Mouse (Mus musculus) C3H10T1/2 (cell line): ENCODE results near the gene Cdk6. TPM values are rescaled to one million over a fixed set of nuclear protein-coding genes. Genes with fewer than 3 reads are reported as not detected.

Experiments
- polyA plus RNA-seq, 2 experiments: library from polyadenylated mRNA; unstranded; fragments of >200 nt; fragmentation: generic; extraction: Trizol; gene quantifications; one replicate each; pipeline ENCODE4 v1.2.1; 2012; ENCODE audit warnings: missing spikeins in 2 of 2

The Cdk6 gene
- 1 to 10 TPM; 2.4 to 3.4 TPM for polyA plus RNA-seq

DNA sequence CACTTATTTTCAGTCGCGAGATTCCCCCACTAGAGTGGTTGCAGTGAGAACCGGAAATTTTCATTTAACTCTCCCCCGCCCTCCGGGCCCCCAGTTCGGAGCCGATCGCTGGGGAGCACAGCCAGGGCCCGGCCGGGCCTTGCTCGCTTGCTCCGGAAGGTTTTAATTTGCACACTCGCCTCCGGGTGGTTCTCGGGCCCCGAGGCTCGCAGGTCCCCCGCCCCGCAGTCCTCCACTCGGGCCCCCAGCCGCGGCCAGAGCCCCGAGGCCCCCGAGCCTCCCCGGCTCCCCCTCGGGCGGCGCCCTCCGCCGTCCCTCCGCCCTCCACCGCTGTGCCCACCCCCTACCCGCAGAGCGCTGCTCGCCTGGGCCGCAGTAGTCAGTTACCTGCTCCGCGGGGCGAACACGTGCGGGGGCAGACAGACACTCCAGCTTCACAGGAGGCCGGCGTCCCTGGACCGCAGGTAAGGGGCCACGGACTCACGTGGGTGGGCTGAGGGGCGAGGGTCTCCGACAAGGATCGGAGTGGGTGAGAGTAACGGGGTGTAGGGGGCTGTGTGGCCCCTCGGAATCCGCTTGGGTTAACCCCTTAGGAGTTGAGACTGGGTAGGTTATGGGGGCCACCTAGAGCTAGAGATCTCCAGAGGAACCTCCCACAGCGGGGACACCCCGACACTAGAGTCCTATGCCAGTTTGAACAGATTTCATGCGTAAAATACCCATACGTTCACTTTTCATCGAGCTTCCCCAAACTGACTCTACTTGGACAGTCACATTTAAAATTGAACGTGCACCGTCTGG lies at the start of gene Cdk6:
TSS of gene Cdk6 (plus strand) at position 375 of the 801 bp plus-strand sequence.

DNA sequence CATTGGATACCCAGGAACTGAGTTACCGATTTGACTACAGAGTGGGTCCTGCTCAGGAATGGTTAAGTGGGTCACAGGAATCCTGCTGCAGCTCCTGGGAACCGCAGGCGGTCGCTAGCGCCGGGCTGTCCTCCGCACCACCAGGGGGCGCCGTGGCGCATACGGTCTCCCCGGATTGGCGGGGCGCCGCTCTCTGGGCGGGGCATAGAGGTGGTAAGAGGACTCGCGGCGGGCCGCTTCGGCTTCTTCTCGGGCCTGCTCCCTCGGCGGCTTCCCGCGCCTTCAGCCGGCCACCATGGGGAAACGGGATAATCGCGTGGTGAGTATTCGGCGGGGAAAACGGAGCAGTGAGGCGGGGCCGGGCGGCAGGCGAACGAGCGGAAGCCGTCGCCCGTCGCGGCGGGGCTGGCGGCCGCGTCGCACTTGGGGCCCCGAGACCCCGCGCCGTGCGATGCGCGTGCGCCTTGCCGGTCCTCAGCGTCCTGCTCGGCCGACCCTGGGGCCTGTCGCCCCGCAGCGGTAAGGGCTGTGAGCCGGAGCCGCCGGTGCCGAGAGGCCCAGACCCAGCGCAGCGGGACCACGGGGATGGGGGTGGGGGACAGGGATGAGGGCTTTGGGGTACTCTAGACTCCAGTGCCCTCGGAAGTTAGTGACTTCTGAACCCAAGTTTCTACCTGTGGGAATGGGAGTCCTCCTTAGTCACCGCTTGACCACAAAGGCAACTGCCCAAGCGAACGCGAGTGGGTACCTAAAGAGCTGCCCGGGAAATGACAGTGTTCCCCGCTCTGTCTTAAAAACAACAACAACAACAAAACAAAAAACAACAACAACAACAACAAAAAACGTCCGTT lies 202.6 kb downstream of the Cdk6 start, which contains the start of gene Fam133b:
TSS of gene Fam133b (plus strand) at position 205 of the 851 bp plus-strand sequence.

DNA sequence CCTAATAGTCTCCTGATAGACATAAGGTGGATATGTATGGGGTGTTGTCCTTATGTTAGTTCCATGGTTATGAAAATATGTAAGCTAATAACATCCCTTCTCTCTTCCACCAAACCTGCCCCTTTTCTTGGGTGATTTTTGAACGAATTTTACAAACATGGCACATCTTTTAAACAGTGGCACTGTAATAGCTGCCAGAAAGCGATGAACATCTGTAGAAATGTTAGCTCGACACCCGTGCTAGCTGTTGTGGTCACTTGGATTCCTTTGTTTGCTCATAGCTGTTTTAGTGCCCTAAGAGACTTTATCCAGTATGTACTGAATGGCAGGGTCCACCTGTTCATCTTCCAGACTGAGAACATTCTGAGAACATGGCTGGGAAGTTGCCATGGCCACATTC lies 230.0 kb downstream of the Cdk6 start, which contains the start of gene 1700109H08Rik:
TSS of gene 1700109H08Rik (plus strand) at position 301 of the 400 bp plus-strand sequence.

Other genes starting within 250 kb of the Cdk6 start
- 10 to 100 TPM in 1 of 2 experiments, 1 to 10 TPM in 1; 6.4 to 16.8 TPM for gene Fam133b, start 202.3 kb downstream of the Cdk6 start, polyA plus RNA-seq
- gene 1700109H08Rik, start 230.1 kb downstream of the Cdk6 start, polyA plus RNA-seq: under 1 TPM; 0.06 to 0.31 TPM